In genomic region chr11:72570319-72570979, GRCm38 (mm10) we compare ENCODE assay signal across 8 mouse cellular contexts. TPM values are rescaled to one million over a fixed set of nuclear protein-coding genes. Genes with fewer than 3 reads are reported as not detected.
DNase-seq lines count a peak whose midpoint lies in the region; ATAC-seq lines count a peak whose summit lies in the region.

No protein-coding gene starts in this region.

- H3K9ac ChIP-seq in hindbrain, embryonic 16.5 days (ENCODE audit: low read depth, low read length), result peak overlapping the region; percentile 54; the same call in 1 of the 2 replicates

- H3K4me1 ChIP-seq in hindbrain, embryonic 16.5 days (ENCODE audit: control insufficient read depth, insufficient read depth, low read depth, low read length), result no peaks in the 10 kb centered on the region

- H3K27ac ChIP-seq in hindbrain, embryonic 16.5 days (ENCODE audit: low read depth, low read length), result no peak overlapping the region

- 5% methylated on average over 18 of the region's 18 CpGs for WGBS in hindbrain, embryonic 16.5 days

- H3K27me3 ChIP-seq in hindbrain, embryonic 16.5 days (replicated peaks; ENCODE audit: control insufficient read depth, insufficient read depth, low read length), result no peaks in the 10 kb centered on the region

- H3K4me3 ChIP-seq in hindbrain, embryonic 16.5 days (ENCODE audit: low read length), result peak overlapping the region; percentile 36

- ATAC-seq in hindbrain, embryonic 16.5 days, result peak; percentile 89

- H3K4me2 ChIP-seq in hindbrain, embryonic 16.5 days (ENCODE audit: low read length), result peak overlapping the region; percentile 62

- no peaks in the 10 kb centered on the region for H3K36me3 ChIP-seq in hindbrain, embryonic 16.5 days (ENCODE audit: control insufficient read depth, insufficient read depth, low read length)

- DNase-seq in ZHBTc4 (ENCODE audit: low read depth, low spot score), result peak; percentile 93
- DNase-seq in cerebellum, postnatal 4 days (ENCODE audit: low spot score in 2 of 2), result peak; percentile 70 to 80
- peak; percentile 87 for DNase-seq in gastrocnemius, adult 18-20 months (ENCODE audit: low spot score)
- DNase-seq in left cerebral cortex, adult 11 months (ENCODE audit: low spot score), result peak; percentile 58
- DNase-seq in lung, postnatal 4 days, result peak; percentile 70 to 88
- DNase-seq in retina, postnatal 1 day, result peak; percentile 92
- DNase-seq in thymus, postnatal 4 days, result peak; percentile 89

- no peaks in the 10 kb centered on the region for H3K9me3 ChIP-seq in hindbrain, embryonic 16.5 days (ENCODE audit: control insufficient read depth, low read length)

RNA-seq across cellular contexts. Expression of gene Spns3, which starts 20.1 kb away (rescaled TPM):
- under 1 TPM; 0.19 to 0.39 TPM for total RNA-seq in gastrocnemius, adult 18-20 months (2021)
- 0.09 TPM in 1 of 2 replicates, not detected in the other for polyA plus RNA-seq in hindbrain, embryonic 16.5 days (2015; fragmentation: Nextera tagmentation; extraction: Ambion mirVana)

RNA-seq across cellular contexts. Expression of gene Ube2g1, which starts 36.6 kb away (rescaled TPM):
- 10 to 100 TPM; 81.3 to 82.5 TPM for total RNA-seq in gastrocnemius, adult 18-20 months (2021)
- polyA plus RNA-seq in hindbrain, embryonic 16.5 days (2015; fragmentation: Nextera tagmentation; extraction: Ambion mirVana), result 76.5 and 82.2 TPM in 2 replicates
